Mouse (Mus musculus): ENCODE measurements around the gene Relch. TPM values are rescaled to one million over a fixed set of nuclear protein-coding genes. Genes with fewer than 3 reads are reported as not detected.

Relch gene
- polyA plus RNA-seq (2021; fragmentation: Nextera tagmentation), result 17.8 and 20.5 TPM in 2 replicates
- long read RNA-seq, experiment 1, partial matches to known transcripts, result 14 of 26 reads
- long read RNA-seq, experiment 1, other reads (novel, unspliced or antisense), result 9 of 26 reads
- long read RNA-seq, experiment 2, full-length matches to known transcripts, result 43 of 97 reads
- long read RNA-seq, experiment 2, partial matches to known transcripts, result 36 of 97 reads
- long read RNA-seq, experiment 2, other reads (novel, unspliced or antisense), result 18 of 97 reads

GRCm38 (mm10) chr1:105663171-105663961 is at the start of gene Relch, which contains the start of gene Pign:
TSS of gene Relch (plus strand) at chr1:105663861.
TSS of gene Pign (minus strand) at chr1:105663677.

GRCm38 (mm10) chr1:105780457-105781364 is 117.0 kb downstream of the Relch start, which contains the start of gene Tnfrsf11a:
TSS of gene Tnfrsf11a (plus strand) at chr1:105780718.

Other genes with a start within 250 kb of the Relch start
- gene Pign, start 184 bp upstream of the Relch start, polyA plus RNA-seq (2021; fragmentation: Nextera tagmentation), result 1.9 and 2.5 TPM in 2 replicates
- 0.72 and 0.73 TPM in 2 replicates for gene Tnfrsf11a, start 116.9 kb downstream of the Relch start, polyA plus RNA-seq (2021; fragmentation: Nextera tagmentation)